Comparison of ENCODE assay signal across 13 mouse cellular contexts in genomic region chr5:126705871-126706270, GRCm38 (mm10).
"Had no signal": no experiment of that assay in that cellular context is flagged by ENCODE, and none has a peak within 500 bp of the region (broad histone marks: within the 10 kb centered on the region; RNA-seq: fewer than 3 reads in every experiment).

No protein-coding gene starts in this region.

- H3K4me2 ChIP-seq: liver, embryonic 11.5 days; liver, embryonic 15.5 days; midbrain, embryonic 13.5 days had no signal

- H3K4me3 ChIP-seq: left cerebral cortex, adult 2 months; limb, embryonic 10.5 days; liver, embryonic 15.5 days; midbrain, embryonic 13.5 days had no signal

- H3K9me3 ChIP-seq: limb, embryonic 10.5 days; liver, embryonic 15.5 days; midbrain, embryonic 13.5 days had no signal

- H3K9ac ChIP-seq: liver, embryonic 15.5 days; midbrain, embryonic 13.5 days had no signal

- DNase-seq: kidney, adult 18-20 months; kidney, postnatal 10 days; kidney, postnatal 4 days; lung, adult 2 months; lung, postnatal 36 days; thymus, adult 18-20 months; thymus, postnatal 14 days had no signal

- H3K27ac ChIP-seq: left cerebral cortex, adult 2 months; limb, embryonic 10.5 days; liver, embryonic 15.5 days; midbrain, embryonic 13.5 days had no signal

- ATAC-seq: lung, postnatal 0 days; midbrain, embryonic 13.5 days had no signal

- H3K27me3 ChIP-seq: liver, embryonic 15.5 days; midbrain, embryonic 13.5 days had no signal

- H3K4me1 ChIP-seq: limb, embryonic 10.5 days; liver, embryonic 15.5 days had no signal

- H3K36me3 ChIP-seq: limb, embryonic 10.5 days; liver, embryonic 15.5 days; midbrain, embryonic 13.5 days had no signal
